Mouse (Mus musculus) small intestine, adult 2 months (tissue): ENCODE measurements around the gene Rpl31.

ENCODE experiments used
- CTCF ChIP-seq: fragments of 200-500 bp; IDR thresholded peaks from 2 replicates; pipeline ENCODE4 v1.5.1; 2012; ENCODE audit warnings: low read depth, mild to moderate bottlenecking, control low read depth, inconsistent platforms, low read length, moderate library complexity, mixed read lengths; ENCODE audit not compliant: insufficient replicate concordance, insufficient read length; ENCODE audit errors: extremely low read depth
- POLR2A ChIP-seq: fragments of 200-500 bp; IDR thresholded peaks from 2 replicates; pipeline ENCODE4 v1.6.1; 2012; ENCODE audit warnings: low read depth, mild to moderate bottlenecking, control low read depth, inconsistent platforms, low read length, moderate library complexity

DNA sequence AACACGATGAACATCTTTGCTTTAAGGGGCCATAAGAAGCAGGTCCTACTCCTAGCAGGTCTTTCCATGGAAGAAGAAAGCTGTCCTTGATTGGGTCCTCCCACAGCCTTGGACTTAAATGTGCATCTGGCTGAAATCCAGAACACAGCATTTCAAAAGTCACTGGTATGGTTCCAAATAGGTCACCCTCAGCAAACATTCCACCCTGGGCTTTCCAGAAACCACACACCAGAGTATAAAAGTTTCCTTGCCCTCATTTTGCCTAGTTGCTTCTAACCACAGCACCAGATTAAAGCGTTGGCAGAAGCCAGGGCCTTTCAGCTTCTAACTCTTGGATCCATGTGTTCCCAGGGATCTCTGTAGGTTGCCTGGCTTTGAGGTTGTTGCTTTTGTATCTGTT, 49.7 kb upstream of the Rpl31 start:
- no peak for TF ChIP-seq CTCF
- no peak for TF ChIP-seq POLR2A
